8 mouse cellular contexts compared by ENCODE assay signal in the genomic region with DNA sequence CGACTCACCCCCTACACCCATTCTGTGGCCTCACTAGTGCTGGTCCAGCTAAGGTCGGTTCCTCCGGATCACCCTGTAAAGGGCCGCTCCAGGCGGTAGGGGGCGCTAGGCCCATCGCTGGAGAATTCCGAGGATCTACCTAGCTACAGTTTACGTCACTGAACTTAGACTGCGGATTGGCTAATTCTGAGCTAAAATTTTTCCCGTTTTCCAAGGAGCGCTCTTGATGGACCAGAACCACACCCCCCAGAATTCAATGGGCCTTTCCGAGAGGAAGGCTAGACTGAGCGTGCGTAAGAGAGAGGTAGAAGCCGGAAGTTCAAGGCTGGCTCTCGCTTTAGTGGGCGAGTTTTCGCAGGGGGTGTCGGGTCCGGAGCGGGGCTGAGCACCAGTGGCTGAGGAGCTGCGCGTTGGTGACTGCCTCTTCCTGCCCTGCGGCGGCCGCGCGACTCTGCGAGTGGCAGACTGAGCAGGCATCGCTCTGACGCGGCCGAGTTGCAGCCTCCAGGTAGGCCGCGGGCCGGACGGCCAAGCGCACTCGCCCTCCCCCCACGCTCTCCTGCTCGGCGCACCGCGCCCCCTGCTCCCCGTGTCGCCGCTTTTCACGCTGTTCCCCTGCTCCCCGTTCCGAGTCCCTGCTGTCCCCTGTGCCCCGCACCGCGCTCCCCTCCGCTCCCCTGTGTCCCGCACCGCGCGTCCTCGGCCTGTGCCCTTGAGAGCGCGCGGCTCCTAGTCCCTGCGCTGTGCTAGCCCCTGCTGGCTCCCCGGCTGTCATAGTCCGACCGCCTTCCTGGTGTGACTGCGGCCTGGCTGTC. TPM values are rescaled to one million over a fixed set of nuclear protein-coding genes. Genes with fewer than 3 reads are reported as not detected.
DNase-seq lines count a peak whose midpoint lies in the region; ATAC-seq and TF ChIP-seq lines count a peak whose summit lies in the region.

A gene (plus strand): TSS at position 278 of the 815 bp plus-strand sequence.

- peak within 1 kb of the TSS; percentile 76 for H3K4me2 ChIP-seq in kidney, embryonic 14.5 days (replicated peaks; ENCODE audit: low read depth, low read length)
- H3K4me2 ChIP-seq in limb, embryonic 15.5 days: peak within 1 kb of the TSS; percentile 68

- no peaks in the 10 kb centered on the region for H3K9me3 ChIP-seq in kidney, embryonic 14.5 days (ENCODE audit: control insufficient read depth, low read length)
- no peaks in the 10 kb centered on the region for H3K9me3 ChIP-seq in limb, embryonic 15.5 days

- ATAC-seq in kidney, embryonic 14.5 days (ENCODE audit: low FRiP score, low TSS enrichment): peak; percentile 92
- peak; percentile 94 for ATAC-seq in limb, embryonic 15.5 days (ENCODE audit: insufficient number of reproducible peaks, low FRiP score, low TSS enrichment, low read depth)

- H3K27ac ChIP-seq in bone marrow macrophage, adult 2 months (ENCODE audit: insufficient read depth, low read depth, low read length): peak within 1 kb of the TSS; percentile 95
- peak within 1 kb of the TSS; percentile 92 for H3K27ac ChIP-seq in embryonic fibroblast, embryonic 13.5 days (ENCODE audit: insufficient read depth, low read length)
- H3K27ac ChIP-seq in kidney, embryonic 14.5 days (ENCODE audit: low read depth, low read length): peak within 1 kb of the TSS; percentile 95
- peak within 1 kb of the TSS; percentile 93 for H3K27ac ChIP-seq in limb, embryonic 15.5 days

- WGBS in kidney, embryonic 14.5 days: under 1% methylated on average over 46 of the region's 68 CpGs
- WGBS in limb, embryonic 15.5 days: under 1% methylated on average over 66 of the region's 68 CpGs

- TF ChIP-seq POLR2A in bone marrow macrophage, adult 2 months (IDR thresholded peaks at IDR 0.05; ENCODE audit: borderline replicate concordance, low read depth, low read length): no peak
- TF ChIP-seq POLR2A in embryonic fibroblast, embryonic 13.5 days (IDR thresholded peaks at IDR 0.05; ENCODE audit: low read depth, low read length): peak; percentile 91

- H3K4me1 ChIP-seq in bone marrow macrophage, adult 2 months (ENCODE audit: control insufficient read depth, insufficient read depth, low read length): peaks cover 20% of the 10 kb centered on the region
- 0 out of 2 replicates have a peak, but pooled peaks cover 7% of the 10 kb centered on the region for H3K4me1 ChIP-seq in embryonic fibroblast, embryonic 13.5 days (ENCODE audit: control insufficient read depth, insufficient read depth, low read length)
- H3K4me1 ChIP-seq in kidney, embryonic 14.5 days (ENCODE audit: control insufficient read depth, insufficient read depth, low read length): peaks cover 30% of the 10 kb centered on the region
- peaks cover 26% of the 10 kb centered on the region for H3K4me1 ChIP-seq in limb, embryonic 15.5 days

- peak; percentile 98 for DNase-seq in A20 (ENCODE audit: low read depth, low spot score)
- peak; percentile 98 for DNase-seq in heart, adult 9 months (ENCODE audit: low spot score in 2 of 2)
- peak; percentile 91 to 94 for DNase-seq in monocyte, adult 2 months (ENCODE audit: low read depth in 1 of 2, low spot score in 2 of 2)
- DNase-seq in spleen, postnatal 36 days (ENCODE audit: low spot score in 2 of 2): peak; percentile 95 to 96

- peak within 1 kb of the TSS; percentile 93 for H3K9ac ChIP-seq in kidney, embryonic 14.5 days (ENCODE audit: low read depth, low read length)
- peak within 1 kb of the TSS; percentile 90 for H3K9ac ChIP-seq in limb, embryonic 15.5 days

- peaks cover 20% of the 10 kb centered on the region for H3K36me3 ChIP-seq in kidney, embryonic 14.5 days (ENCODE audit: control insufficient read depth, insufficient read depth, low read length)
- peaks cover 27% of the 10 kb centered on the region for H3K36me3 ChIP-seq in limb, embryonic 15.5 days

- H3K4me3 ChIP-seq in bone marrow macrophage, adult 2 months (ENCODE audit: insufficient read depth, low read length): peak within 1 kb of the TSS; percentile 99
- H3K4me3 ChIP-seq in embryonic fibroblast, embryonic 13.5 days (ENCODE audit: insufficient read depth, low read length): peak within 1 kb of the TSS; percentile 91
- peak within 1 kb of the TSS; percentile 98 for H3K4me3 ChIP-seq in kidney, embryonic 14.5 days (ENCODE audit: low read length)
- peak within 1 kb of the TSS; percentile 97 for H3K4me3 ChIP-seq in limb, embryonic 15.5 days

- peak; percentile 64 for TF ChIP-seq CTCF in bone marrow macrophage, adult 2 months (IDR thresholded peaks at IDR 0.05; ENCODE audit: low read depth, low read length)
- peak; percentile 89 for TF ChIP-seq CTCF in embryonic fibroblast, embryonic 13.5 days (IDR thresholded peaks at IDR 0.05; ENCODE audit: borderline replicate concordance, insufficient read depth, low read length)

- H3K27me3 ChIP-seq in kidney, embryonic 14.5 days (ENCODE audit: control insufficient read depth, insufficient read depth, low read length): no peaks in the 10 kb centered on the region
- H3K27me3 ChIP-seq in limb, embryonic 15.5 days: no peaks in the 10 kb centered on the region

RNA-seq across cellular contexts. Expression of the gene that starts here (rescaled TPM):
- 62.3 and 71.3 TPM in 2 replicates for polyA plus RNA-seq in bone marrow macrophage, adult 2 months (2012; ENCODE audit: insufficient read depth, insufficient read length, missing spikeins)
- 58.2 and 66.5 TPM in 2 replicates for polyA plus RNA-seq in embryonic fibroblast, embryonic 13.5 days (2011; ENCODE audit: insufficient read length, low read depth, missing spikeins)
- 184 and 218 TPM in 2 replicates for polyA plus RNA-seq in kidney, embryonic 14.5 days (2014; fragmentation: Nextera tagmentation; extraction: Ambion mirVana)
- polyA plus RNA-seq in limb, embryonic 15.5 days (2015; fragmentation: Nextera tagmentation; extraction: Ambion mirVana): 162 and 175 TPM in 2 replicates

Comparison
In these comparisons a context has a peak if more than half of its experiments do, and no peak if none do; other contexts are left out.
1. Peak in every context shown above with its lines: DNase-seq, ATAC-seq, H3K4me3 ChIP-seq and H3K27ac ChIP-seq.